Mouse (Mus musculus) heart, adult 2 months (tissue): ENCODE measurements around the gene Uox.

Source experiments
- CTCF ChIP-seq: fragments of 200-600 bp; IDR thresholded peaks from 2 replicates; pipeline ENCODE4 v1.8.1; 2022; ENCODE audit warnings: antibody characterized with exemption, mild to moderate bottlenecking, moderate library complexity
- EP300 ChIP-seq: fragments of 200-500 bp; IDR thresholded peaks from 2 replicates; pipeline ENCODE4 v1.6.1; 2011; ENCODE audit warnings: low read depth, low read length, control low read depth; ENCODE audit not compliant: insufficient read depth
- POLR2A ChIP-seq: fragments of 200-500 bp; IDR thresholded peaks from 2 replicates; pipeline ENCODE4 v1.6.1; 2011; ENCODE audit warnings: mild to moderate bottlenecking, low read depth, low read length, control low read depth; ENCODE audit not compliant: insufficient read depth

DNA sequence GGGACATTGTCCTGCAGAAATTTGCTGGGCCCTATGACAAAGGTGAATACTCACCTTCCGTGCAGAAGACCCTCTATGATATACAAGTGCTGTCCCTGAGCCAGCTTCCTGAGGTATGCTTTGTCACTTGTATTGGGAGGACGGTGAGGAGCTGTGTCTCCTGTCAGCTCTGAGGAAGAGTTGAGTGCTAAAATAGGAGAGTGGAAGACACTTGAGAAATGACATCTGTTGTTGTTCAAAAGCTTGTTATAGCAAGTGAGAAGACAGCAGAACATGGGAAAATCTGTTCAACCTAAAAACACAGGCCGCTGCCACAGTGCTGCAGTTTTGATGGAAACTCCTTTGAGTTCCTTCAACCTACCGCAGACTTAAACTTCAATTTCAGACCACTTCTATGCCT is 55.5 kb downstream of the Uox start:
- no peak for TF ChIP-seq CTCF
- TF ChIP-seq POLR2A: no peak
- TF ChIP-seq EP300: no peak
